Mouse (Mus musculus) heart, embryonic 14.5 days (tissue): ENCODE measurements around the gene Ezh1. TPM values are rescaled to one million over a fixed set of nuclear protein-coding genes. Genes with fewer than 3 reads are reported as not detected.

Experiments
- ATAC-seq: fragments of 200-750 bp; cut with Nextera tagmentation; 2 replicates; pipeline ENCODE4 v1.8.0; 2017; ENCODE audit warnings: low read depth, moderate TSS enrichment; ENCODE audit not compliant: insufficient number of reproducible peaks, insufficient read depth, low FRiP score
- H3K27ac ChIP-seq, 2 experiments: fragments of 200-500 bp in 1 of 2; fragments of 300-500 bp in 1 of 2; sonication (generic) in 1 of 2; replicated peaks in 1 of 2; 2 replicates each; pipeline ENCODE4 v1.5.1; 2012 to 2014; ENCODE audit warnings: low read depth in 2 of 2, low read length in 2 of 2, control low read depth in 1 of 2, mild to moderate bottlenecking in 1 of 2, mixed read lengths in 1 of 2; ENCODE audit not compliant: control insufficient read depth in 1 of 2, insufficient read depth in 1 of 2
- H3K27me3 ChIP-seq: fragments of 300-500 bp; sonication (generic); 2 replicates; pipeline ENCODE4 v1.6.1; 2014; ENCODE audit warnings: mild to moderate bottlenecking, low read length, control low read depth; ENCODE audit not compliant: control insufficient read depth, insufficient read depth
- H3K36me3 ChIP-seq: fragments of 300-500 bp; sonication (generic); 2 replicates; pipeline ENCODE4 v1.6.1; 2014; ENCODE audit warnings: mild to moderate bottlenecking, control low read depth, low read length, mixed read lengths; ENCODE audit not compliant: control insufficient read depth, insufficient read depth
- H3K4me1 ChIP-seq, 2 experiments: fragments of 200-500 bp in 1 of 2; fragments of 300-500 bp in 1 of 2; sonication (generic) in 1 of 2; 2 replicates each; pipeline ENCODE4 v1.6.1; 2012 to 2014; ENCODE audit warnings: low read length in 2 of 2, control low read depth in 1 of 2, mixed read lengths in 1 of 2; ENCODE audit not compliant: control insufficient read depth in 2 of 2, insufficient read depth in 2 of 2
- H3K4me2 ChIP-seq: fragments of 300-500 bp; sonication (generic); 2 replicates; pipeline ENCODE4 v1.6.1; 2014; ENCODE audit warnings: mild to moderate bottlenecking, low read length
- H3K4me3 ChIP-seq, 2 experiments: fragments of 200-500 bp in 1 of 2; fragments of 300-500 bp in 1 of 2; sonication (generic) in 1 of 2; 2 replicates each; pipeline ENCODE4 v1.5.1; 2012 to 2014; ENCODE audit warnings: low read length in 2 of 2, mild to moderate bottlenecking in 2 of 2, control low read depth in 1 of 2, low read depth in 1 of 2, moderate library complexity in 1 of 2; ENCODE audit not compliant: control insufficient read depth in 1 of 2, insufficient read depth in 1 of 2
- H3K9ac ChIP-seq: fragments of 300-500 bp; sonication (generic); 2 replicates; pipeline ENCODE4 v1.6.1; 2014; ENCODE audit warnings: mild to moderate bottlenecking, low read length
- H3K9me3 ChIP-seq: fragments of 300-500 bp; sonication (generic); 2 replicates; pipeline ENCODE4 v1.6.1; 2016; ENCODE audit warnings: low read length, control low read depth; ENCODE audit not compliant: control insufficient read depth
- WGBS: fragments of 180-500 bp; shearing (Covaris S2); extraction: QIAGEN DNeasy Blood & Tissue Kit; methylation state at CpG from one replicate; pipeline ENCODE4 v1.1.7; 2014; 5-methylcytosine and 5-hydroxymethylcytosine counted together
- polyA plus RNA-seq: library from polyadenylated mRNA; unstranded; fragments of >200 nt; fragmentation: Nextera tagmentation; extraction: Ambion mirVana; gene quantifications from 2 replicates; pipeline ENCODE4 v1.2.1, GENCODE M21; 2014

Ezh1 gene
- polyA plus RNA-seq, 1 experiment from 2014 or later, result 13.6 TPM

DNA sequence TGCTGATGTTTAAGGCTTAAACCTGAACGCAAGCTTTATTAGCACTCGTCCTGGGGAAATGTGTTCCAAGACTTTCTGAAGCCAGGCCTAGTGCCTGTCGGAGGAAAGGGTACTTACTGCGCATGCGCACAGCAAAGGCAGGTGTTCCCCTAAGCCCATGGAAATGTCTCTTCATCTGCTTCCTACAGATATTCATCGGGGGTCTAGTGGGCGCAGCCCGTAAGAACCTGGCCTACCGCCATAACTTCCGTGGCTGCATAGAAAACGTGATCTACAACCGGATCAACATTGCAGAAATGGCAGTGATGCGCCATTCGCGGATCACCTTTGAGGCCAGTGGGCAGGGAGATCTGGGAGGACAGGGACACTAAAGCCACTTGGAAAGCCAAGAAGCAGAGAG, 47.0 kb downstream of the Ezh1 start:
- Histone ChIP-seq H3K27me3 (peaks cover 22% of the 10 kb centered on the region), H3K9ac (no peak overlapping the region), H3K27ac (no peak overlapping the region), H3K4me3 (no peak overlapping the region), H3K9me3 (no peaks in the 10 kb centered on the region), H3K36me3 (no peaks in the 10 kb centered on the region), H3K4me2 (no peak overlapping the region), H3K4me1 (peaks cover 12 to 22% of the 10 kb centered on the region in 2 experiments)
- no peak for ATAC-seq
- 84% methylated on average over 15 of the region's 15 CpGs for WGBS

DNA sequence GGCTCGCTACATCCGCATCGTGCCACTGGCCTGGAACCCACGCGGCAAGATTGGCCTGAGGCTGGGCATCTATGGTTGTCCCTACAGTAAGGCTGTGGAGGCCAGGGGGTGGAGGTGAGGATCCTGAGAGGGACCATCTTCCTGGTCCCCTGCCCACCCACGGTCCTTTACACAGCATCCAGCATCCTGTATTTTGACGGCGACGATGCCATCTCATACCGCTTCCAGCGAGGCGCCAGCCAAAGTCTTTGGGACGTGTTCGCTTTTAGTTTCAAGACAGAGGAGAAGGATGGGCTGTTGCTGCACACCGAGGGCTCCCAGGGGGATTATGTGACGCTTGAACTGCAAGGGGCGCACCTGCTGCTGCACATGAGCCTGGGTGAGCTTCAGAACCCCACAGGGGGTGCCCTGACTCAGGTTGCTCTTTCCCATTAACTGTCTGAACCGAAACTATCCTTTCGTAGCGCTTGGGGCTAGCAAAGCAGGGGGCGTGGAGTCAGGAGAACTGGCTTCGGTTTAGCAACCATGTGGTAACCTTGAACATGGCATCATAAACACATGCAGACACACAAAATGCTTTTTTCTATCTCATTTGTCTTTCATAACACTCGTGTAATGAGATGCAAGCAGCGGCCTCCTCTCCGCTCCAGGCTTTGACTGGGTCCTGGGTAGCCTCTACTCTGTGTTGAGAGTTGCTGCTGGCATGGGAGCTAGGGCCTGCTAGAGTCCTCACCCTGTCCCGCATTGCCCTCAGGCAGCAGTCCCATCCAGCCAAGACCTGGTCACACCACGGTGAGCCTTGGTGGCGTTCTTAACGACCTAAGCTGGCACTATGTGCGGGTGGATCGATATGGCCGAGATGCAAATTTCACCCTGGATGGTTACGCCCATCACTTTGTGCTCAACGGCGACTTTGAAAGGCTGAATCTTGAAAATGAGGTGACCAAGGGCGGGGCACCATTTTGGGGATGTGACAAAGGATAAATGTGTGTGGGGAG, 47.9 kb downstream of the Ezh1 start:
- Histone ChIP-seq H3K9ac (no peak overlapping the region), H3K4me3 (no peak overlapping the region), H3K4me1 (peaks cover 20 to 31% of the 10 kb centered on the region in 2 experiments), H3K27ac (no peak overlapping the region), H3K36me3 (no peaks in the 10 kb centered on the region), H3K4me2 (no peak overlapping the region), H3K27me3 (peaks cover 22% of the 10 kb centered on the region), H3K9me3 (no peaks in the 10 kb centered on the region)
- 61% methylated on average over 36 of the region's 36 CpGs for WGBS
- ATAC-seq, result no peak

DNA sequence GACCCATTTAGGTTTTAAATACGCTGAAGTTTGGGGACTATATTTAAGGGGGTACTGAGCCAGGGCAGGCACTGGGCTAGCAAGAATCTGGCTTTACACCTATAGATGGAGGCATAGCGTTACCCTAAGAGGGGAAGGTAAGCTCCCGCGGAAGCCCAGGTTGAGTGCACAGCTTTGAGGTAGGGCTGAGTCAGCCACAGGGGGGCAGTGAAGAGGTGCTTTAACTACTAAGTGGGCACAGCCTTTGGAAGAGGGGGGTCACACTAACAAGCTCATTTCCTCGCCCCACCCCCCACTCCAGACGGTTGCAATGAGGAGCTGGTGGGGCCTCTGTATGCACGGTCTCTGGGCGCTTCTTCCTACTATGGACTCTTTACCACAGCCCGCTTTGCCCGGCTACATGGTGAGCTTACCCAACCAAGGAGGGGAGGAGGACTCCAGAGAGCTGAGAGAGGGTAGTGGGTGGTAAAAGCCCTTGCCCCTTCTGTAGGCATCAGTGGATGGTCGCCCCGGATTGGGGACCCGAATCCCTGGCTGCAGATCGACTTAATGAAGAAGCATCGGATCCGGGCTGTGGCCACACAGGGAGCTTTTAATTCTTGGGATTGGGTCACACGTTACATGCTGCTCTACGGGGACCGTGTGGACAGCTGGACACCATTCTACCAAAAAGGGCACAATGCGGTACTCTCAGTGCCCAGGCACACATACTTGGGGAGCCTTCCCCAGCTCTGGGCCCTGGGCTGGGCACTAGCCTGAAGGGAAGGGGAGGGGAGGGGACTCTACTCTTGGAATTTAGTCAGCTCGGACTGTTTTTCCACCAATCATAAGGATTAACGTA, 49.1 kb downstream of the Ezh1 start:
- H3K4me3 ChIP-seq, result no peak overlapping the region
- peak overlapping the region; percentile 98 for H3K4me2 ChIP-seq
- peaks cover 27 to 42% of the 10 kb centered on the region in 2 experiments for H3K4me1 ChIP-seq

DNA sequence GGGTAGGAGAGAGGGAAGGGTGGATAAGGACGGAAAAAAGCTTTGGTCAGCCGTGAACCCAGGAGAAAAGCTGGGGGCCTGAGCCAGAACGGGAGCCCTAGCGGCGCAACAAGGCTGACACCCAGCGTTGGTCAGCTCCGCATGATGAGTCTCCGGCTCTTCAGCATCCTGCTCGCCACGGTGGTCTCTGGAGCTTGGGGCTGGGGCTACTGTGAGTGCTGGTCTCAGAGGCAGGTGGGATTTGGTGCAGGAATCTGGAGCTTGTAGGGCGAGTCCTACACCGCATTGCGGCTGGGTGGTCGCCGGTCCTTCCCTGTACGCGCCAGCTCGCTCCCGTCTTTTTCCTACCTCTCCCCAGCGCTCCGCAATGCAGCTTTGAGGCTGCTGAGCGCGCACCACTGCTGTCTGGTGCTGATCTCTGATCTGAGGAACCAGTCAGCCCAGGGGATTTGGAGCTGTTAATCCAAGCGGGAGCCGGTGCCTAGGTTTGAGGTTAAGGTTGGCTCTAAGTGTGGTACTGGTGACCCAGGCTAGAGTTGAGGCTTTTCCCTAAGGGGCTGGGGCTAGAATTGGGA, 50.1 kb downstream of the Ezh1 start:
- Histone ChIP-seq H3K9me3 (no peaks in the 10 kb centered on the region), H3K4me1 (peaks cover 27 to 46% of the 10 kb centered on the region in 2 experiments), H3K27ac (no peak overlapping the region), H3K4me2 (peak overlapping the region; percentile 98), H3K9ac (peak overlapping the region; percentile 56; the same call in 1 of the 2 replicates), H3K4me3 (peak overlapping the region; percentile 29 to 31), H3K27me3 (peaks cover 22% of the 10 kb centered on the region), H3K36me3 (no peaks in the 10 kb centered on the region)
- under 1% methylated on average over 25 of the region's 25 CpGs for WGBS
- ATAC-seq, result no peak

More for the DNA sequence above, 49.1 kb downstream of the Ezh1 start:
- ATAC-seq, result no peak
- no peak overlapping the region for H3K9ac ChIP-seq
- no peak overlapping the region for H3K27ac ChIP-seq
- no peaks in the 10 kb centered on the region for H3K36me3 ChIP-seq
- WGBS, result 31% methylated on average over 22 of the region's 22 CpGs
- no peaks in the 10 kb centered on the region for H3K9me3 ChIP-seq
- H3K27me3 ChIP-seq, result peaks cover 22% of the 10 kb centered on the region

DNA sequence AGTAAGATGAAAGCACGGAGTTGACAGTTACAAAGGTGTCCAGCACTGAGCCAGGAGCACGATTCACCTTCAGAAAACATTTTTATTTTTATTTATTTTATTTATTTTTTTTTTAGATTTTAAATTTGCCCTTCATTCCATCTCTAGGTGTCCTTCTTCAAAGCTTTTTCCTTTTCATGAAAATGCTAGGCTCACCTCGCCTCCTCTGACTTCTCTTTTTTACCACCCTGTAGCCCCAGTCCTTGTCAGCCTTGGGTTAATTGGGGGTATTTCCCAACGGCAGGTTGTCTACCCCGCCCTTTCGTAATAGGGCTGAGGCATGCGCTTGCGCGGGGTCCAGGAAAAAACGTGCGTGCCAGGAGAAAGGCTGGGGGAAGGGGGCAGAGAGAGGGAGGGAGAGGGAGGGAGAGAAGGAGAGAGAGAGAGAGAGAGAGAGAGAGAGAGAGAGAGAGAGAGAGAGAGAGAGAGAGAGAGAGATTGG, 50.6 kb downstream of the Ezh1 start:
- Histone ChIP-seq H3K27ac (no peak overlapping the region), H3K36me3 (no peaks in the 10 kb centered on the region), H3K4me3 (peak overlapping the region; percentile 29 to 31), H3K27me3 (peaks cover 22% of the 10 kb centered on the region), H3K4me1 (peaks cover 27 to 46% of the 10 kb centered on the region in 2 experiments), H3K9me3 (no peaks in the 10 kb centered on the region), H3K9ac (peak overlapping the region; percentile 41; the same call in 1 of the 2 replicates), H3K4me2 (peak overlapping the region; percentile 98)
- WGBS, result 12% methylated on average over 11 of the region's 11 CpGs
- no peak for ATAC-seq

DNA sequence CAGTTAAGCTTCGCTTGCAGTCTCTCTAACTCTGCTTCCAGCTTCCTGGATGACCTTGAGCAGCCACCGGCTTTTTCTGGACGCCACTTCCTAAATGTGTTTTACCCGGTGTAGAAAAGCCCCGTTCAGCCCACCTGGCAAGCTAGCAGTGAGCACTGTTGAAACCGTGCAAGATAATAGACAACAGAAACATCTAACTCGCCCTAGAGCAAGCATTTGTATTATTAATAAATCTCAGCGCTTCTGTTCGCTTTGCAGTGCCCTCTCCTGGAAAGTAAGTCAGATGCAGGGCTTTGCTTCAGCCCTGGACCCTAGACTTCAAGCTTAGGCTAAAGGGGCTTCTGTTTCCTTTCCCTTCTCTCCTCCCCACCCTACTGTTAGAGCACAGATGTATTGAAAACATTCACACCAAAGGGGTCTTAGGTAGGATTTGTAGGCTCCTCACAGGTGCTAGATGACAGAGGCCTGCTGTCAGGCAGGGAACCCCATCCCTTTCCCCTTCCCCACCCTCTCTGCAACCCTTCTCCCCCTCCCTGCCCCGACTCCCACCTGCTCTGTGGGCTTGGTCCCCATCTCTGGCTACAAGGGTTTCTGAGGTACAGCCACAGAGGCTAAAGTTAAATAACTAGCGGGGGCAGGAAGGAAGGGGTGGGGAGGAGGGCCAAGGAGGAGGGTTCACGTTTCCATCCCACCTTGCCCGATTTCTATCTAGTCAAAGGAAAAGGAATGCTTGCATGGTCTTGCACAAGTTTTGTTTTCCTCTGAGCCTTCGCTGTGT, 51.2 kb downstream of the Ezh1 start, which contains the start of gene Ccr10:
Gene Ccr10, minus strand, starts transcription at position 593 of the 778 bp plus-strand sequence.
- peak within 1 kb of the TSS; percentile 32 to 48 for H3K4me3 ChIP-seq
- 27% methylated on average over 14 of the region's 14 CpGs for WGBS
- ATAC-seq, result no peak
- peaks cover 27 to 49% of the 10 kb centered on the region in 2 experiments for H3K4me1 ChIP-seq
- peaks cover 22% of the 10 kb centered on the region for H3K27me3 ChIP-seq
- no peak within 1 kb of the TSS; a peak in 1 of 4 replicates for H3K27ac ChIP-seq
- no peaks in the 10 kb centered on the region for H3K36me3 ChIP-seq
- H3K9ac ChIP-seq, result peak within 1 kb of the TSS; percentile 69; the same call in 1 of the 2 replicates
- H3K9me3 ChIP-seq, result no peaks in the 10 kb centered on the region
- H3K4me2 ChIP-seq, result peak within 1 kb of the TSS; percentile 98
